Mouse (Mus musculus) adrenal gland, adult (tissue): ENCODE data around the gene Gm5108.

Source experiments
- DNase-seq, 2 experiments: peaks; one replicate each; pipeline ENCODE4 v3.0.0; 2022 to 2023; ENCODE audit warnings: low spot score in 1 of 2; ENCODE audit not compliant: inconsistent age in 2 of 2

Gm5108 gene

GRCm38 (mm10) chr5:68020870-68021269 lies 79.4 kb downstream of the Gm5108 start:
- DNase-seq, result no peak
